Mouse (Mus musculus): ENCODE data around the gene Zfp68. TPM values are rescaled to one million over a fixed set of nuclear protein-coding genes. Genes with fewer than 3 reads are reported as not detected.
"Not testable (repeated sequence)": the region's sequence is repeated elsewhere in the genome, so short reads cannot be mapped to it uniquely, and the experiment has no call there.

Zfp68 gene
- 10 to 100 TPM; 43.5 to 49.3 TPM for polyA plus RNA-seq (2017; shearing (Covaris generic))

DNA sequence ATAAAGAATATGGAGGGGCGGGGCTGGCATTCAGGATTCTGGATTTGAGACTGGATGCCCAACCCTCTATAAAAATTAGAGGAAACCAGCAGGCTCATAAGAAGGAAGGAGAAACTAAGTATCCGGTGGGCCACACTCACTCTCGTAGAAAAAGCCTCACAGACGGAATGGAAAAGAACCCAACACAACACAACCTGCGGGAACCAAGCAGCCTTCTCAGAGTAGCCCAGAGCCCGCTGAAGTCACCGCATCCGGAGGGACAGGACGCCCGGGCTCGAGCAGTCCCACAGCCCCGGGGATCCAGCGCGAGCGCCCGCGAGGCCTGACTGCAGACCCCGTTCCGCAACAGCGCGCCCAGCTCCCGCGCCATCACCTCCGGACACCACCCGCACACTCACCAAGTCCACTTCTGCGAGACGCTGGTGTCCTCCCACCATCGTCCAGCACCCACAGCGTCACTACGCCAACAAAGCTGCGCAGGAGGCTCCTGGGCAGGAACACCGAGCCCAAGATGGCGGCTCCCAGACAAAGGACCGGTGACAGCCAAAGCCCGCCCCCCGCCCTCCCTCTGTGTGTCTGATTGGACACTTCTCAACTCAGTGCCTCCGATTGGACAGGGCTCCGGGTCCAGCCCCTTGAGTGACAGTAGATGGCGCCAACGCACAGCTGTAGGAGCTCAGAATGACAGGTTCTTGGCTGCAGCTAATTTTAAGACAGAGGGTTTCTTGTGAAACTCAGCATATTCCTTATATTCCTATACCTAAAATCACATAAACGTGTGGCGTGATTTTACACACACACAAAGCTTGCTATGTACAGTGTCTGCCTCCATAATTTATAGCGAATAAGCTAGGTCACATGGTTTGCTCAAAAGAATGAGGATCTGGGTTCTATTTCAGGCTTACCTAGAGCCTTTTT, at the start of gene Zfp68:
Gene Zfp68, minus strand, starts transcription at position 551 of the 918 bp plus-strand sequence.
- ATAC-seq: peak; percentile 83

DNA sequence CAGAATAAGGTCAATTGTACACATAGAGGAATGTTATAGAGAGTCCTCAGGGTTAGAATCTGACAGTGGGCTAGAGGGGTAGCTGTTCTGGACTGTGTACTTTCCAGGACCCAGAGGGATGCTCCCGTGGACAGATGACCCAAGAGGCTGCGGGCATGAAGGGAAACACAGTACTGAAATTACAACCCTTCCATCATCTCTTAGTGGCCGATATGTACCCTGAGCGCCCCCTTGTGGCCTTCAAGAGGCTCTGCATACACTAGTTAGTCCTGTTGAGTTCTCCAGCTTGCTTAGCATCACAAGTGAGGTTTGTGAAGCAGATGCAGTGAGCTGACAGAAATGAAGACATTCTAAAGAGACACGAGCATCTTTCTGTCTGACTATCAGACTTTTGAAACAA, 39.4 kb upstream of the Zfp68 start:
- ATAC-seq: peak; percentile 62

DNA sequence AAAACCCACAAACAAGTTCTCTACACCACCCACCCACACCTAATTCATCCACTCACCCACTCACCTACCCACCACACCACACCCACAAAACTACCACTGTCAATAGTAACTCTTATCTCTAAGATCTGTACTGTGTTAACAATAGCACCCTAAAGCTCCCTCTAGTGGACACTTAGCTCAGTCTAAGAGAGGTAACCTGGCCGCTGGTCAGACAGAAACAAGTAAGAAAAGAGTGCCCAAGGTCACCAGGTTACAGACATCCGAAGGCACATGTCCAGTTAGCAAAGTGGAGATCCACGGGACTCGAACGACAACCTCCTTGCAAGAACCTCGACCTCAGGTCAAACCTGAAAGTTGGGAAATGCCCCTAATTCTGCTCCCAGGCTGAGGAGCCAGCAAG, 38.3 kb upstream of the Zfp68 start:
- peak; percentile 80 for ATAC-seq

DNA sequence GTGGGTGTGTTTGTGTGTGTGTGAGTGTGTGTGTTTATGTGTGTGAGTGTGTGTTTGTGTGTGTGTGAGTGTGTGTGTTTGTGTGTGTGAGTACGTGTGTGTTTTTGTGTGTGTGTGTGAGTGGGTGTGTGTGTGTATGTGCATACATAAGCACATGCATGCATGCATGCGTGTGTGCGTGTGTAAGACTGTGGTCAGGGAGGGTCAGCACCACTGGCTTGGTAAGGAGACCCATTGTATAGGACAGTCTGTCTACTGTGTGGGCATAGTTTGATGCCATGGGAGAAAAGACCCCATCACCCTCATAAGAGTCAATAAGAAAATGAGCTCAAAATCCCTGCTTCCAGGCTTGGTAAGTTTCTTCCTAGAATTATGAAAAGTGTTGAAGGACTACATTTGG, 37.8 kb upstream of the Zfp68 start:
- ATAC-seq: no peak

DNA sequence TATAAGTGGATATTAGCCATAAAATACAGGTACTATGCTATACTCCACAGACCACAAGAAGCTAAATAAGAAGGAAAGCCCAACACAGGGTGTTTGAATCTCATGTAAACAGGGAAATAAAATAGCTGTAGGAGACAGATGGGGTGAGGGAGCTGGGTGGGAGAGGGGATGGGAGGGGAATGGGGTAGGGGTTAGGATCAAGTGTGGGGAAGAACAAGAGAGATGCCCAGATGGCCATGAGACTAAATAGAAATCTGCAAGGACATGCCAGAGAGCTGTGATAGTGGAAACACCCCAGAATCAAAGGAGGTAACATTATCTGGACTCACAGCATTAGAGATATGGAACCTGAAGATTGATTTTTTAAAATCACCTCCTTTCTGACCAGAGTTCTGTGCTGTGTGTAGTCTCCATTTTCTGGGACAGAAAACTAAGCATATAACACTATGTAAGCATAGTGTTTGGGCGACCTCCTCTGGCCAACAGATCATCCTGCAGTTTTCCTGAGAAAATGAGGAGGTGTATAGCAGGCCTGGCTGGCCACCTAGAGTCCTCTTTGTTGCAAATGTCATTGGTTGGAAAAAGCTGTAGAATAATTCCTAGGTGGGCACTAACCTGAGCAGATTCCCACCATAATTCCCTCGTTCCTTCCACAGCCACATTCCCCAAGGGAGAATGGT, 37.1 kb upstream of the Zfp68 start:
- peak; percentile 44 for ATAC-seq

DNA sequence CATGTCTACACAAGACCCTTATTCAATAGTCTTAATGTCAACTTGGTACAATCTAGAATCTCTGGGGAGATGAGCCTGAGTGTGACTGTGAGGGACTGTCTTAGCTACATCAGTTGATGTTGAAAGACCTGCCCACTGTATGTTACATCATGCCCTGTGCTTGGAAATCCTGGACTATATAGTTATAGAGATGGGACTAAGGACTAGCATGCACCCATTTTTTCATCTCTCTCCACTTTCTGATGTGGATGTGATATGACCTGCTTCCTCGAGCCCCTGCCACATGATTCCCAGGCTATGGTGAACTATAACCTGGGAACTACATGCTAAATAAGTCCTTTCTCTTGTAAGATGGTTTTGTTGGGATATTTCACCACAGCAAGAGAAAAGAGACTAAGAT, 33.4 kb upstream of the Zfp68 start:
- no peak for ATAC-seq

DNA sequence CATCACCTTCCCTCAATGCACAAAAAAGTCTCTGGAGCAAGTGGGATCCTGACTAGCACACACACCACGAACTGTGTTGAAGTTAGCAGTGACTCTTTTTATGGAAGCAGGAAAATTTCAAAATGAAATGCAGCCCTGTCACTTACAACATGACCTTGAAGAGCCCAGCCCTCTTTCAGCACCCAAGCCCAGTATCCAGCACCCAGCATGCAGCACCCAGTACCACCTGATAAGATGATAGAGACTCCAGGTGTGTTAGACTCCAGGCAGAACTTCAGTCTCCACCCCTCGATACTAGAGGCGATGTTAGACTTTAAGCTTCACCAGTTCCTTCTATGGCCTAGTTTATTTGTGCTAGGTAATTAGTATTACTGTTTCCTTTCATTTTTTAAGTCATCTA, 22.2 kb upstream of the Zfp68 start:
- ATAC-seq: no peak

DNA sequence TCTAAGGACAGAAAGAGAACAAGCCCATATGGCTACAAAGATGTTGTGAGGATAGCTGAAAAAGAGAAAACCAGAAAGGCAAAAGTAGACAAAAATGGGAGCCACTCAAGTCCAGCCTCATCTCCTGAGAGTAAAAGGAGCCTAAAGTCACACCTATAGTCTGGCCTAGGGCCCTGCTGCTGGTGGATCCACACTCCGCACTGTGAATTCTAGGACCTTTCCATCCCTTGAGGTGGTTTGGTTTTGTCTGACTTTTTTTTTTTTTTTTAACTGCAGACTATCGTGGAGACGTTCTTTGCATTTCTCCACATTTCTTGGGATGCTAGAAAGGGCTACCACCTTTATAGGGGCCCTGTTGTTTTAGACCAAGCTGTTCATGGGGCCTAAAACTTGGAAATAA, 21.5 kb upstream of the Zfp68 start:
- no peak for ATAC-seq

DNA sequence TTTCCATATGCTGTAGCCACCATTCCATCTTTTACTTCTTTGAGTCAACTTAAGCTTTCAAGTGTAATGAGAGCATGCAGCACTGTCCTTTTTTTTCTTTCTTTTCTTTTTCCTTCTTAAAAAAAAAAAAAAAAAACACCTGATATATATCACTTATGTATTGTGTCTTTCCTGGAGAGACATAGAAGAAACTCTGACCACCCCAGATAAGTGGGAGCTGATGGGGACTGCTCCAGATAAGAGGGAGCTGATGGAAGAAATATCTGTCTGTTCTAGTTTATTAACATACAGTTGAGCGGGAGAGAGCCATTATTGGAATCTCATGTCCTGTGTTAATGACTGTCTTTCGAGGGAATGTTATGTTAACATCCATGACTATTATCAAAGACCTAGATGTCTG, 16.9 kb upstream of the Zfp68 start:
- no peak for ATAC-seq

DNA sequence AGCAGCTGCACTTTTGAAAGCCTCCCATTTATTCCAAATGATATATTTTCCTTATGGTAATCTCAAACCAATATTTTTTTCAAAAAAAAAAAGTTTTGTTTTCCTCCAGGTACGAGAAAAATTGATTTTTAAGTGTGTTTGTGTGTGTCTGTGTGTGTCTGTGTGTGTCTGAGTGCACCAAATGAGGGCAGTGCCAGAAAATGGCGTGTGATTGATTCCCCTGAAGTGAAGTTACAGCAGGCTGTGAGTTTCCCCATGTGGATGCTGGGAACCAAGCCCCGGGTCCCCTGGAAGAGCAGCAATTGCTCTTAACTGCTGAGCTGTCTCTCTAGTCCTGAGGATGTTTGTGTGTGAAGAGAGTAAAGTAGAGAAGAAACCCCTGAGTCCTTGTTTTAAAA, 3.9 kb upstream of the Zfp68 start:
- ATAC-seq: no peak

DNA sequence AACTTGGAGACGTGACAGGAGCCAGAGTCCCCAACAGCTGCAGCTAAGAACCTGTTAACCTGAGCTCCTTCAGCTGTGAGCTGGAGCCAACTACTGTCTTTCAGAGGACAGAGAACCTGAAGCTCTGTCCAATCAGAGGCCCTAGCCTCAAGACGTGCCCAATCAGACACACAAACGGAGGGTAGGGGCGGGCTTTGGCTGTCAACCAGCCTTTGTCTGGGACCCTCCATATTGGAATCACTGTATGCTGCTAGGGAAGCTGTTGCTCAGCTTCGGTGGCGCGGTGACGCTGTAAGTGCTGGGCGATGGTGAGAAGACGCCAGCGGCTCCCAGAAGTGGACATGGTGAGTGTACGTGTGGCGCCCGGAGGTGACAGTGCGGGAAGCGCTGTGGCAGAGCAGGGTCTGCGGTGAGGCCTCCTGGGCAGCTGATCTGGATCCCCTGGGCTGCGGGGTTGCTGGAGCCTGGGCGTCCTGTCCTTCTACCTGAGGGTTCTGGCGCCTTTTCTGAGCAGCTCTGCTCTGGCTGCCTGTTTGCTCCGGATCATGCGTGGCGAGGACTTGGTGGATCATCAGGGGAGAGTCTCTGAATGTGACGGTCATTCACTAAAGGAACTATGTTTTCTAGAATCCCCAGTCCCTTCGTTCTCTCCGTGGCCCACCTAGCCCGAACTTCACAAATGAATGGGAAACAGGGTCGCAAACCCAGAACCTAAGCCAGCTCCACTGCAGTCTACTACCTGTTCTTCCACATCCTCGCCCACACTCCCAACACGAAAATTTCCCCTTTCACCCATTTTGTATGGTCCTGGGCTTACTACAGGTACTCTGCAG, 3.3 kb upstream of the Zfp68 start, which contains the start of gene A430033K04Rik:
Gene A430033K04Rik, plus strand, starts transcription at position 215 of the 833 bp plus-strand sequence.
- peak; percentile 91 for ATAC-seq

DNA sequence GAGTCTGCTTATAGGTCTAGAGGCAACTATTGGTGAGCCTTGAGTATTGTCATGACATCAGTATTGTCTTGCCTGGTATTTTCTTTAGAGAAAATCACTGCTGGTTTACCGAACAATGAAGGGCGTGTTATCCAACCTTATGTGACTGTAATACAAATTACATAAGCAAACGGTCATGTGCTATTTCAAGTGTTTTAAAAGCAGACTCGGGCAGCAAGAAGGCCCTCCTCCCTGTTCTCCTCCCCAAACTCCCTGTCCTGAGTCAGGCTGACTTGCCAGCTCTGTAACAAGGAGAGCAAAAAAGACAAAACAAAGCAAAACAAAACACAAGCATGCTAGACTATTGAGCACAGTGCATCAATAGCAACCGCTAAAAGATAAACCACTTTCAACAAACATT, 1.3 kb upstream of the Zfp68 start:
- ATAC-seq: no peak

DNA sequence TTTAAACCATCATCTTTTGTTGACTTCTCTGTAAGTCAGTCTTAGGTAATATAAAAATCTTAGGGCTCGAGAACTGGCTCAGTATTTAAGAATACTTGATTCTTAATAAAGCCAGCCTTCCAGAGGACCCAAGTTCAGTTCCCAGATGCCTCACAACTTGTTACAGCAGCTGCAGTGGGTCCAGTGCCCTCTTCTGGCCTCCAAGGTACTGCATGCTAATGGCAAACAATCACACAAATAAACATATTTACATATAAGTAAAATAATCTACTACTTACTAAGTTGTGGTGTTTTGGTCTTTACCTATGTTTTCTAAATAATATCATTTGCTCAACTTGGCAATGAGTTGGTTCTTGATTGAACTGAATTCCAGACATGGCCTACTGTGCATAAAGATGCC, 1.2 kb downstream of the Zfp68 start:
- ATAC-seq: no peak

DNA sequence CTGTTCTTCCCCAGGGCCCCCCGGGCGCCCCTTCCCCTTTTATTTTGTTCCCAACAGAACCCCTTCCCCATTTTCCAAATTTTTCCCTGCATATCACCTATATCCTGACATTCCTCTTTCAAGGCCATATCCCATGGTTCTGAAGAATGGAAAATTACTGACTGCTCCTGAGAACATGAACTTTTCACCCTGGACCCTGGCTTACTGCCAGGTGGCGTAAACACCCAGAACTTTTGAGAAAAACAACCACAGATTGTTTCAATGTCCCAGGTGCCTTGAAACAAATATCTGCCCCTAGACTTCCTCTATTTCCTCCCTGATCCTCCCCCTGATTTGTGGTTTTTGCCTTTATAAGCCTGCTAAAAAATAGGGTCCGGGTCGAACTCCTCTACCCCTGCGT, 32.2 kb downstream of the Zfp68 start:
- ATAC-seq: no peak

DNA sequence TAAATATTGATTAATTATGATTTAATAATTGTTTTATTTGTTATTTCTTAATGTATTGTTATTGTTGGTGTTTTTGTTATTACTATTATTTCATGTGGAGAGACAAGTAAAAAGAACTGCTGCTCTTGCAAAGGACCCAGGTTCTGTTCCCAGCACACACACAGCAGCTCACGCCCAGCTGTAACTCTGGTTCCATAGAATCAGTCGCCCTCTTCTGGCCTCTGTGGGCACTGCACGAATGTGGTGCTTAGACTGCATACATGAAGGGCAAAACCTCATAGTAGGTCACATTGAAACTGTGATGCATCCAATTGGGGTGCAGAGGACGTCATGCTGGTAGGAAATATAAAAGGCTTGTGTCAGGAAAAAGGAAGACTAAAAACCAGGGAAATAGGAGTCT, 47.9 kb downstream of the Zfp68 start:
- no peak for ATAC-seq

DNA sequence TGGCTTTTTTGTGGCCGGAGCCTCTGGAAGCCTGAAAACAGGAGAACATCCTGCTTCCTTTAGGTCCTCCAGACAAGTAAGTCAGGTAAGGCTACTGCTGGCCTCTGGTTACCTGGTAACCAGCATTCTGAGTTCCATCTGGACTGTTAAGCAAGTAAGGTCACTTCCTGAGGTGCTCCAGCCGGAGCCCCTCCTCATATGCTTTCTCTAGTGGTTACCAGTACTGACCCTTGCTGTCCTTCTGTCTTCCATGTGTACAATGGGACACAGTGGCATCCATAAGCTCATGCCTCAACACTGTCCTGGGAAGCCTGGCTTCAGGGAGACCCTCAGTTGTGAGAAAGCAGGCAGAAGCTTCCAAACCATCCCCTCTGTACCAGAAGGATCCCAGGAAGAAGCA, 54.9 kb downstream of the Zfp68 start, which contains the start of gene 1700123K08Rik:
Gene 1700123K08Rik, minus strand, starts transcription at position 101 of the 400 bp plus-strand sequence.
- not testable (repeated sequence) for ATAC-seq

Other genes with a start within 250 kb of the Zfp68 start
- gene Zfp157, start 178.3 kb downstream of the Zfp68 start, polyA plus RNA-seq (2017; shearing (Covaris generic)): 10 to 100 TPM; 14.6 to 18.4 TPM
- not detected for gene 1700123K08Rik, start 55.0 kb downstream of the Zfp68 start, polyA plus RNA-seq (2017; shearing (Covaris generic))
- 1 to 10 TPM; 7.7 to 7.8 TPM for gene A430033K04Rik, start 3.1 kb upstream of the Zfp68 start, polyA plus RNA-seq (2017; shearing (Covaris generic))
- gene Fam20c, start 134.8 kb upstream of the Zfp68 start, polyA plus RNA-seq (2017; shearing (Covaris generic)): not detected
- gene Gm5294, start 200.3 kb upstream of the Zfp68 start, polyA plus RNA-seq (2017; shearing (Covaris generic)): not detected